Mouse (Mus musculus) frontal cortex, postnatal 25 days (tissue): ENCODE data around the gene Fut8.
"Not testable (repeated sequence)": the region's sequence is repeated elsewhere in the genome, so short reads cannot be mapped to it uniquely, and the experiment has no call there.

Experiments used
- DNase-seq, 2 experiments: peaks; one replicate each; pipeline ENCODE4 v3.0.0; 2022; ENCODE audit warnings: low spot score in 2 of 2

Gene Fut8

GRCm38 (mm10) chr12:77222272-77222874 lies 15.6 kb upstream of the Fut8 start:
- no peak for DNase-seq

DNA sequence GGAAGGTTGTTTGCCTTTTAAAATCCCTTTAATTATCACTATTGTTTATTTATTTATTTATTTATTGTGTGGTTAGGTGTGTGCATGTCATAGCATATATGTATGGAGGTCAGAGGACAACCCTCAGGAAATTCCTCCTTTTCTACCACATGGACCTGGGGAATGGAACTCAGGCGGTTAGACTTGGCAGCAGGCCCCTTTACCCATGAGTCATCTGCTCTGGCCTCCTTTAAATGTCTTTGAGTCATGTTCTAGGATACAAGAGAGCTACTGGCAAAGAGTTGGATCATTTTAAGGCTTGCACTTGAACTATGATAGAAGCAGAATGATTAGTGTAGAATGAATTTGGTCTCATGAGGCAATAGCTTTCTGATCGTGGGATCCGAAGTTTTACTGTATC lies 14.3 kb upstream of the Fut8 start:
- no peak for DNase-seq

GRCm38 (mm10) chr12:77224121-77224520 lies 13.8 kb upstream of the Fut8 start:
- DNase-seq = no peak

DNA sequence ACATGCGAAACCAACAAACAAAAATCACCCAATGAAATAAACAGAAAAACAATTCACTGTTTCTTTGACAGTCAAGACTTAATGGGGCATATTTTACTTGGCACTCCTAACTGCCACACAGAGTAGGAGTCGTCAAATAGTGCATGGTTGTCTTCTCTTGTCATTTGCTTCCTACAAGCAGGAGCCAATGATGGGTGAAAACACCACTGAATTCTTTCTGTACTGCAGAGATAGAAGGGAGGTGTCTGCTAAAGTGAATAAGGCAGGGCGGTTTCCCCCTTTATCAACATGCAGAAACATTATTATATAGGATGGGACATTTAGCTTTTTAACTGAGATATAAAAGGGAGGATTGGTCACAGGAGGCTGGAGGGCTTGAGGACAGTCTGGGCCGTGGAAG lies 13.0 kb upstream of the Fut8 start:
- no peak for DNase-seq

DNA sequence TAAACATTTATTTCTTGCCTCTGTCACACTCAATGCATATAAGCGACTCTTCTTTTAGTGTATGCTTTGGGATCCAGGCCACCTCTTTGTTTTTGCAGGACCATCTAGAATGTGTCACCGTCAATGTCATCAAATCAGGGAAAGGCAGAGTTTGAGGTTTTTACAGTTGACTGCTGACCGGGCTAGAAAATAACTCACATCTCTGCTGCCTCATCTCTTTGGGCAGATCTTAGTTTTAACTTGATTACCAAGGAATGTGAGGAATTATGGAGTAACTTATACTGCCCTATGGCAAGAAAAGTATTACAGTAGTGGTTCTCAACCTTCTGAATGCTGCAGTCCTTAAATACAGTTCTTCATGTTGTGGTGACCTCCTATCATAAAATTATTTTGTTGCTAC lies 12.2 kb upstream of the Fut8 start:
- no peak for DNase-seq

GRCm38 (mm10) chr12:77235958-77236357 lies 2.0 kb upstream of the Fut8 start:
- no peak for DNase-seq

GRCm38 (mm10) chr12:77238531-77239389 lies 835 bp downstream of the Fut8 start:
- DNase-seq = peak; percentile 78 to 85

DNA sequence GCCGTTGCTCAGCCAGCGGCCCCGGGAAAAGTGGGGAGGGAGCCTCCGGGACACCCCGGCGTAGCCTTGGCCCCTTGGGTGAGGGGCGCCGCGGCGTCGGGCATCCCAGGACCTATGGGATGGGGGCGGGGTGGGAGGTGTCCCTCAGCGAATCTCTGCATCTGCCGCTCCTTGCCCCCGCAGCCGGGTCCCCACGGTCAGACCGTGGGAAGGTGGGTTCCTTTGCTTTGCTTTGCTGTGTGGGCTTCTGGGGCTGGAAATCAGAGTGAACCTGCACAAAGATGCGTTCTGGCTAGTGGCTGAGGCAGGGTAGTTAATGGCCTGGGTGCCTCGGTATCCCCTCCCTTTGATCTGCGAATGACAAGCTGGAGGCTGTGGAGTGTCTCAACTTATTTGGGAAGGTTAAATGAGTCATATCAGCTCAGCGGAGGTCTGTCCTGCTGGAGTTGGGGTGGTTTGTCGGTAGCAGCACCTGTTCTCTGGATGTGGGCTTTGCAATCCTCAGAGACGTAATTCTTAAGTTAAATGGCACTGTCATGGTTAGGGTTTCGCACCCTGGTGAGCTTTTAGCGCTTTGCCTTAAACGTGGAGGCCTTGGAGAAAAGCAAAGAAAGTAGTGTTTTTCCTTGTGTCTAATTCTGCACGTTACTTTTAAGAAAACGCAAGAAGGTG lies 1.6 kb downstream of the Fut8 start:
- peak in 1 of 2 experiments; percentile 9 for DNase-seq

- no peak for DNase-seq
Observed at GRCm38 (mm10) chr12:77240372-77240771, 2.4 kb downstream of the Fut8 start.

GRCm38 (mm10) chr12:77240839-77241238 lies 2.9 kb downstream of the Fut8 start:
- no peak for DNase-seq

- no peak for DNase-seq
Observed at GRCm38 (mm10) chr12:77262650-77263049, 24.7 kb downstream of the Fut8 start.

DNA sequence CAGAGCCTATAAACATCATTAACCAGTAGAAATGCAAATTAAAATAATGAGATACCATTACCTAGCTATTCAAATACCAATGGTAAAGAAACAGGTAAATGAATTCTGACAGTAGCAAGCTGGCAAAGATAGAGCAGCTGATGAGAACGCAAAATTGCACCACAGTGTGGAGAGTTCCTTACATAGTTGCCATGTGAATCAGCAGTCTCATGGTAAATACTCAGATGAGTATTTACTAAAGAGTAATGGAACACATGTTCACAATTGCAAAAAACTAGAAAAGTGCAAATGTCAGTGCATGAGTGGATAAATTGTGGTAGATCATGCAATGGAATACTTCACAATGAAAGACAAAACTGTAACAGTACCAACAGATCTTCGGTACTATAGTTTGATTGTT lies 25.9 kb downstream of the Fut8 start:
- no peak for DNase-seq

DNA sequence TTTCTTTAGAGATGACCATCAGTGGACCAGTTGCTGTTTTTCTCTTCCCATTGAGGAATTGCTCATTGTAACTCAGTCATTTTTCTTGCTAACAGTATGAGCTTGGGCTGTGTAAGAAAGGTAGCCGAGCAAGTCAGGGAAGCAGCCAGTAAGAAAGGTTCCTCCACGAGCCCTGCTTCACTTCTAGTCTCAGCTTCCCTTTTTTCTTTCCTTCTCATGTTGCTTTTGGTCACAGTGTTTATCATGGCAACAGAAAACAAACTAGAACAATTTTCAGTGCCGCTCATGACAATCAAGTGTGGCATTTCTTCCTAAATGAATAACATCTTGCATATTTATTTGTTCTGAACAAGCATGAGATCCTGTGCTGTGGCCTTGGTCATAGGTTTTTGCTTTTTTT lies 32.8 kb downstream of the Fut8 start:
- DNase-seq = no peak

DNA sequence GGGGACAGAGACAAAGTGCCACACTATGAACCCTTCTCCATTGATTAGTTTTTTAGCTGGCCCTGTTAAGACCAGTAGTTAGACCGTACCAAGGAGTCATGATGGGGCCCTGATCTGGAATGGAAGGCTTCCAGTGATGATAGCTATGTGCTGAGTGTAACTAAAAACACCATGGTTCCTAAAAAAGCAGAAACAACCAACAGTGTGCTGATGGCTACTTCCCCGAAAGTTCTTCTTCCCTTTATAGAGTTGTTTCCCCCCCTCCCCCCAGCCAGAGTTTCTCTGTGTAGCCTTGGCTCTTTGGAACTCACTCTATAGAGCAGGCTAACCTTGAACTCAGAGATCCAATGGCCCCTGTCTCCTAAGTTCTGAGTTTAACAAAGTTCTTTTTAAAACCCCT lies 50.6 kb downstream of the Fut8 start:
- no peak for DNase-seq

- DNase-seq = no peak
Observed at GRCm38 (mm10) chr12:77291017-77291416, 53.1 kb downstream of the Fut8 start.

DNA sequence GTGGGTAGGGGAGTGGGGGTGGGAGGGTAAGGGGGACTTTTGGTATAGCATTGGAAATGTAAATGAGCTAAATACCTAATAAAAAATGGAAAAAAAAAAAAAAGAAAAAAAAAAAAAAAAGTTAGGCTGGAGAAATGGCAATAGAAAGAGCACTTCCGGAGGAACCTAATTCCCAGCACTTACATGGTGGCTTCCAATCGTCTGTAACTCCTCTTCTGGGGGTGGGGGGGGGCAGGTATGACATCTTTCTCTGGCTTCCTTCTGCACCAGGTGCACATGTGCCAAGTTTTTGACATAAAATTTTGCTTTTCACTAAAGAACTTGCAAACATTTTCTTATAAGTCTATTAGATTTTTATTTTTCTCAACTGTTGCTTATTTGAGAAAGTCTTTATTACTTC lies 53.9 kb downstream of the Fut8 start:
- not testable (repeated sequence) for DNase-seq

GRCm38 (mm10) chr12:77292375-77293258 lies 54.7 kb downstream of the Fut8 start:
- DNase-seq = no peak

DNA sequence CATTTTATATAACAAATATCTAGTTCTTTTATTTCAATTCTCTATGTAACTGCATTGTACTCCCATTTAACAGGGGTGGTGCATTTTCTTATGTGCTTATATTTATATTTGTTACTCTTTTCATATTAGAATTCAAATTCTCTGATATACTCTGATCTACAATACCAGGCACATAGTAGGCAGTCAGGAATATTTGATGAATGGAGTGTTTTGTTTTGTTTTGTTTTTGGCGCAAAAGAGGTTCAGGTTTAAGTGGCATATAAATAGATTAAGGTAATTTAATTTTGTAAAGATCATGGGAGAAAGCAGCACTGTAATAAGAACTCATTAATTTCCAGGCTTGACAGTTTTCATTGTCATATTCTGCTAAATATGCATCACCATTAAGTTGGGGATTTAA lies 58.2 kb downstream of the Fut8 start:
- DNase-seq = no peak

DNA sequence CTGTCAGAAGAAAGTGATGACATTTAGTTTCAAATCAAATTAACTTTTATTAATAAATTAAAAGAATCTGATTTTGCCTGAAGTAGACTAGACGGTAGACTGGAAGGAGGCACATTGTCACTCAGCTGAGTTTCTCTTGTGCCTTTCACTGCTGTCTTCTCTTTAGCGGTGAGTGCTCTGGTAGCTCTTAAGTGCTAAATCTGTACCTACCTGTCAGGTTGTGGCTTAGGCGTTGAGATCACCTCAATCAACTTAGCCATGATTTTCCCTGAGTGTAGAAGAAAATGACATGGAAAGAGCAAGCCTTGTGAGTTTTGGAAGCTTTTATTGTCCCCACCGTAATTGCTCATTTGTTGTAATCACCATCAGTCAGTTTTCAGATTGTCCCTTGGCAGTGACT lies 59.2 kb downstream of the Fut8 start:
- DNase-seq = no peak

DNA sequence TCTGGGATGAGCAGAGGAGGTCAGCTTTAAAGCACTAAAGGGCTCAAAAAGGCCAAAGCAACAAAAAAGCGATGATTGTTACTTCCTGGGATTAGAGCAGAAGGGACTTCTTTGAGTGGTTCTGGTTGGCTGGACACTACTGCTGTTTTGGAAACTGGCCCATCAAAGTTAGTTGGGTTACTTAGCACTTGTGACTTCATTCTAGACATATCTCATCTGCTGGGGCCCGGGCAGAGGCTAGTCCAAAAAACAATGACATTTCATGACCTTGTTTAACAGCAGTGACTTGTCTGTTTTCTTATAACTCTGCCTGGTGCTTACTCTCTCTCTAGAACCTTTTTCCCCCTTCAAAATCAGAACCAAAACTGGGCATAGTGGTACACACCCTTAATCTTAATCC lies 59.9 kb downstream of the Fut8 start:
- no peak for DNase-seq

DNA sequence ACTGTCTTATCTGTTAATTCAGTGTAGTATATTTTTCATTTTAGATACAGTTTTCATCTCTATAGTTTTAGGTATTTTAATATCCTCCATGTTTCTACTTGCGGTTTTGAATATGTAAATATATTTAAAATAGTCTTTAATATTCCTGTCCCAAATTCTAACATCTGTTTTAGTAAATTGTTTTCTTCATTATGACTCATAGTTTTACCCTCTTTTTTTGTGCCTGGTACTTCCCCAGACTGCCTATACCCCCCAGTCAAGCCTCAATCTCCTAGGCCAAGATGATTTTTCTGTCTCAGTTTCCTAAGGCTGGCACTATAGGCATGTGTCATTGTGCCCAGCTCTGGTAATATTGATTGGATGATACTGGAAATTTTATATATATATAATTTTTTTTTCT lies 64.1 kb downstream of the Fut8 start:
- DNase-seq = no peak

DNA sequence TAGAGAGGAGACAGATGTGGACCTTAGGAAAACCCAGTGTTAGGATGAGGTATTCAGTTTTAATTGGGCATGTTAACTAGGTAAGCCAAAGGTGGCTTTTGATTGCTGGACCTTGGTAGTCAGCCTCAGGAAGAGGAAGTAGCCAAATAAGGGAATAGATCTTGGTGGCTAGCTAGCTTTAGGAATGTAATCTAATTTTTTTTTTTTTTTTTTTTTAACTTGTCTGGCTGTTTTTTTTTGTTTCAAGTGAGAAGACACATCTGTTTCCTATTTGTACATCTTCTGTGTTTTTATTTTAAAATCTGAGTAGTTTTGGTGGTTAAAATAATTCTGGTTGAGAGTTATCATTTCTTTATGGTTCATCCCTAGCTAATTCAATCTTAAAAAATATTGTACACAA lies 65.4 kb downstream of the Fut8 start:
- no peak for DNase-seq
